Mouse (Mus musculus): ENCODE data around the gene Igfbp7. TPM values are rescaled to one million over a fixed set of nuclear protein-coding genes. Genes with fewer than 3 reads are reported as not detected.
A peak's percentile ranks its signal among the peaks of the same experiment; 100 is the strongest.

Igfbp7 gene
- polyA plus RNA-seq, 1 experiment from 2014 or later, result 80.4 TPM

DNA sequence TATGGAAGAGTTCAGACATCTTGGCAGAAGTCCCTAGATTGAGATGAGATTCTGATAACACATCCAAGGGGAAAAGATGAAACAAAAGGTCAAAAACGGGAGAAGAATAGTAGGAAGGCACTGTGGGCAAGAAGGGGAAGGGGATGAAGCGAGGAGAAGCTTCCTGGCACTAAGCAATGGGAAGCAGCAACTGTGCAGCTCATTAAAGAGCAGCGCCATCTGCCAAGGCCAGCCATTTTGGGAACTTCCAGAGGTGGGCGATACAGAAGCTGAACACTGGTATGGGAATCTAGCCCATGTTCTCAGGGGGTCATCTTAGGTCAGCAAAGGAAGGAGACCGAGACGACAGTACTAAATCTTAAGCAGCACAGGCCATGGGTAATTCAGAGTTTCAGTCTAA, 44.2 kb downstream of the Igfbp7 start:
- Histone ChIP-seq H3K4me2 (replicated peaks) (no peak overlapping the region), H3K4me3 (replicated peaks; ENCODE audit: low read length) (no peak overlapping the region), H3K36me3 (replicated peaks; ENCODE audit: control insufficient read depth, insufficient read depth) (no peaks in the 10 kb centered on the region), H3K9me3 (ENCODE audit: control insufficient read depth, low read length) (no peaks in the 10 kb centered on the region), H3K9ac (no peak overlapping the region), H3K27me3 (ENCODE audit: control insufficient read depth, insufficient read depth, low read length) (no peaks in the 10 kb centered on the region), H3K4me1 (replicated peaks; ENCODE audit: control insufficient read depth, insufficient read depth, low read length) (no peaks in the 10 kb centered on the region), H3K27ac (no peak overlapping the region)
- ATAC-seq (ENCODE audit: low FRiP score), result no peak
- WGBS, result 84% methylated on average over 6 of the region's 6 CpGs
- no peak for DNase-seq (ENCODE audit: low spot score)

DNA sequence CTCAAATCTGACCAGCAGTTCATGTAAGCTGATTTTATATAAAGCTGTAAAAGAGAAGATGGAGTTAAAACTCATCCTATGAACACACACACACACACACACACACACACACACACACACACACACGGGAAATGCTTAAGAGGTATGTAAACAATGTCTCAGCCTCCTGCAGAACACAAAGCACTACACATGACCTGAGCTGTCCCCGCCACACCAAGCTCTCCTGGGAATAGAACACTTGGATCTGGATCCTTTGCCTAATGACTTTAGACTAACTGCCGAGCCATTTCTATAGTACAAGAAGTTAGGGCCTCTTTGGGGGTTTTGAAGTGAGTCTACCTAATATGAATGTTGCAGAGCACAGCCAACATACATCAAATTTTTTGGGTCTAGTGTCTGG, 45.7 kb downstream of the Igfbp7 start:
- no peak for ATAC-seq (ENCODE audit: low FRiP score)
- WGBS, result 64% methylated on average over 3 of the region's 3 CpGs

DNA sequence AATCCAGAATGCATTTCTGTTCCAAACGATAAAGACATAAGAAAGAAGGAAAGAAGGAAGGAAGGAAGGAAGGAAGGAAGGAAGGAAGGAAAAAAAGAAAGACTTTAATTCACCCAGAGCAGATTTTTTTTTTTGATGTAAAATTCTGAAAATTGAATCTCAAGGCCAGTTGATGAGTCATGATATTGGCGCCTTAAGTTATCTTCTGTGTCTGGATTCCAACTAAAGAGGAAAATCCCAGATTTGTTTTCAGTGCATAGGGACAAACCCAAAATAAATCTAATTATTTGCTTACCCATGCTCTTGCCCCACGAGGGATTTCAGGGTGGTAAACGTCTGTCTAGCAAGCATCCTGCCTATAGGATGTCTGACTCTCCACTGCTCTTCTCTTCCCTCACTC, 46.8 kb downstream of the Igfbp7 start:
- Histone ChIP-seq H3K4me1 (replicated peaks; ENCODE audit: control insufficient read depth, insufficient read depth, low read length) (peaks cover 10% of the 10 kb centered on the region; the same call in 1 of the 2 replicates), H3K36me3 (replicated peaks; ENCODE audit: control insufficient read depth, insufficient read depth) (no peaks in the 10 kb centered on the region), H3K9me3 (ENCODE audit: control insufficient read depth, low read length) (no peaks in the 10 kb centered on the region), H3K4me3 (replicated peaks; ENCODE audit: low read length) (no peak overlapping the region), H3K4me2 (replicated peaks) (no peak overlapping the region), H3K27ac (no peak overlapping the region), H3K27me3 (ENCODE audit: control insufficient read depth, insufficient read depth, low read length) (no peaks in the 10 kb centered on the region), H3K9ac (no peak overlapping the region)
- ATAC-seq (ENCODE audit: low FRiP score), result no peak
- DNase-seq (ENCODE audit: low spot score), result no peak
- 75% methylated on average over 4 of the region's 4 CpGs for WGBS

More for the DNA sequence above, 45.7 kb downstream of the Igfbp7 start:
- Histone ChIP-seq H3K27me3 (ENCODE audit: control insufficient read depth, insufficient read depth, low read length) (no peaks in the 10 kb centered on the region), H3K4me1 (replicated peaks; ENCODE audit: control insufficient read depth, insufficient read depth, low read length) (peaks cover 10% of the 10 kb centered on the region; the same call in 1 of the 2 replicates), H3K4me3 (replicated peaks; ENCODE audit: low read length) (no peak overlapping the region), H3K9ac (no peak overlapping the region), H3K27ac (no peak overlapping the region), H3K9me3 (ENCODE audit: control insufficient read depth, low read length) (no peaks in the 10 kb centered on the region), H3K4me2 (replicated peaks) (no peak overlapping the region), H3K36me3 (replicated peaks; ENCODE audit: control insufficient read depth, insufficient read depth) (no peaks in the 10 kb centered on the region)
- no peak for DNase-seq (ENCODE audit: low spot score)

DNA sequence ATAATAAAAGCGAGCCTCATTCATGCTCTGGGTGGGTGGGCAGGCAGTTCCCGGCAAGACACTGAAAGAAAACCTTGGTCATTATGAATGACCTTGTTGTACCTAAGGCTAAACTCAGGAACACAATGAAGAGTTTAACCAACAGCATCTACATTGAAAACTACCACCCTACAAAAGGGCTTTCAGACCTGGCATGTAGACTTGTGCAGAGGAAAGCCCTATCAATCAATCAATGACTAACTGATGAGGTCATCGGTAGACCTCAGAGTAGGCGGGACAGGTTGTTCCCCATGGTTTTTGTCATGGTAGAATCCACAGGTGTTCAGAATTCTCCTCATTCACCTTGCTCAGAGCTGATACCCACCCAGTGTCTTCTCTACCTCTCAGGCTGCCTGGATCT, 47.9 kb downstream of the Igfbp7 start:
- Histone ChIP-seq H3K9me3 (ENCODE audit: control insufficient read depth, low read length) (no peaks in the 10 kb centered on the region), H3K9ac (no peak overlapping the region), H3K27me3 (ENCODE audit: control insufficient read depth, insufficient read depth, low read length) (no peaks in the 10 kb centered on the region), H3K4me3 (replicated peaks; ENCODE audit: low read length) (no peak overlapping the region), H3K27ac (no peak overlapping the region), H3K36me3 (replicated peaks; ENCODE audit: control insufficient read depth, insufficient read depth) (no peaks in the 10 kb centered on the region), H3K4me2 (replicated peaks) (no peak overlapping the region), H3K4me1 (replicated peaks; ENCODE audit: control insufficient read depth, insufficient read depth, low read length) (peaks cover 10% of the 10 kb centered on the region; the same call in 1 of the 2 replicates)
- WGBS, result 87% methylated on average over 4 of the region's 4 CpGs
- no peak for ATAC-seq (ENCODE audit: low FRiP score)
- no peak for DNase-seq (ENCODE audit: low spot score)

DNA sequence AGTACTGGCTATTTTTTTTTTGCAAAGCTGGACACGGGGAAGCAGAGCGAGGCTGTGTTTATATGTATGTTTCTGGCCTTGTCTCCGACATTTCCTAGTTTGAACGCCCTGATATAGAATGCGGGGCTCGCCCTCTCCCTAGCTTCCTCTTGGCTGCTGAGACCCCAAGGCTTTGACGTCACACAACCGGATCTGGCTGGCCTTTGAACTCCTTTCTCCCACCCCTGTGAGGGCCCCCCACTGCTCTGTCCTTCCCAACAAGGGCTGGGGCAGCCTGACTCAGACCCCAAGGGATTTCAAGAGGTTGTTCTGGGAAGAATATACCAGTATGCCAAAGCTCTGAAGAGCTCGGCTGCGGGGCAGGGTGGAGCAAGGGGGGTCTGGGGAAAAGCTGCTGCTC, 49.5 kb downstream of the Igfbp7 start:
- ATAC-seq (ENCODE audit: low FRiP score) (peak; percentile 37; the same call in 1 of the 2 replicates), DNase-seq (ENCODE audit: low spot score) (peak; percentile 45)
- peaks cover 10% of the 10 kb centered on the region; the same call in 1 of the 2 replicates for H3K4me1 ChIP-seq (replicated peaks; ENCODE audit: control insufficient read depth, insufficient read depth, low read length)
- H3K27ac ChIP-seq, result 0 out of 2 replicates have a peak overlapping the region, but pooled peaks have one; percentile 41
- H3K4me3 ChIP-seq (replicated peaks; ENCODE audit: low read length), result peak overlapping the region; percentile 26
- H3K9ac ChIP-seq, result peak overlapping the region; percentile 39
- H3K9me3 ChIP-seq (ENCODE audit: control insufficient read depth, low read length), result no peaks in the 10 kb centered on the region
- 4% methylated on average over 10 of the region's 10 CpGs for WGBS
- no peaks in the 10 kb centered on the region for H3K27me3 ChIP-seq (ENCODE audit: control insufficient read depth, insufficient read depth, low read length)
- no peaks in the 10 kb centered on the region for H3K36me3 ChIP-seq (replicated peaks; ENCODE audit: control insufficient read depth, insufficient read depth)
- peak overlapping the region; percentile 43 for H3K4me2 ChIP-seq (replicated peaks)

- peak; percentile 59; the same call in 1 of the 2 replicates for ATAC-seq (ENCODE audit: low FRiP score)
- Histone ChIP-seq H3K27me3 (ENCODE audit: control insufficient read depth, insufficient read depth, low read length) (no peaks in the 10 kb centered on the region), H3K9me3 (ENCODE audit: control insufficient read depth, low read length) (no peaks in the 10 kb centered on the region), H3K4me2 (replicated peaks) (peak overlapping the region; percentile 43), H3K4me1 (replicated peaks; ENCODE audit: control insufficient read depth, insufficient read depth, low read length) (peaks cover 10% of the 10 kb centered on the region; the same call in 1 of the 2 replicates), H3K9ac (peak overlapping the region; percentile 39), H3K4me3 (replicated peaks; ENCODE audit: low read length) (peak overlapping the region; percentile 26), H3K36me3 (replicated peaks; ENCODE audit: control insufficient read depth, insufficient read depth) (no peaks in the 10 kb centered on the region), H3K27ac (peak overlapping the region; percentile 3; the same call in 1 of the 2 replicates)
- no peak for DNase-seq (ENCODE audit: low spot score)
- WGBS, result 18% methylated on average over 22 of the region's 22 CpGs
Measured at GRCm38 (mm10) chr5:77357405-77358149, 50.3 kb downstream of the Igfbp7 start.

GRCm38 (mm10) chr5:77355307-77356265, 52.3 kb downstream of the Igfbp7 start:
- no peak for DNase-seq (ENCODE audit: low spot score)
- no peak overlapping the region for H3K4me2 ChIP-seq (replicated peaks)

GRCm38 (mm10) chr5:77354361-77354787, 53.5 kb downstream of the Igfbp7 start:
- 7% methylated on average over 16 of the region's 16 CpGs for WGBS
- peak overlapping the region; percentile 50 for H3K4me2 ChIP-seq (replicated peaks)
- H3K4me3 ChIP-seq (replicated peaks; ENCODE audit: low read length), result peak overlapping the region; percentile 11; the same call in 1 of the 2 replicates
- H3K36me3 ChIP-seq (replicated peaks; ENCODE audit: control insufficient read depth, insufficient read depth), result peaks cover 14% of the 10 kb centered on the region
- peak; percentile 76 for ATAC-seq (ENCODE audit: low FRiP score)
- no peak overlapping the region for H3K27ac ChIP-seq
- peaks cover 10% of the 10 kb centered on the region; the same call in 1 of the 2 replicates for H3K4me1 ChIP-seq (replicated peaks; ENCODE audit: control insufficient read depth, insufficient read depth, low read length)
- H3K9me3 ChIP-seq (ENCODE audit: control insufficient read depth, low read length), result no peaks in the 10 kb centered on the region
- DNase-seq (ENCODE audit: low spot score), result peak; percentile 93
- H3K9ac ChIP-seq, result no peak overlapping the region
- no peaks in the 10 kb centered on the region for H3K27me3 ChIP-seq (ENCODE audit: control insufficient read depth, insufficient read depth, low read length)

More at GRCm38 (mm10) chr5:77355307-77356265, 52.3 kb downstream of the Igfbp7 start:
- 80% methylated on average over 19 of the region's 19 CpGs for WGBS
- no peaks in the 10 kb centered on the region for H3K9me3 ChIP-seq (ENCODE audit: control insufficient read depth, low read length)
- H3K4me1 ChIP-seq (replicated peaks; ENCODE audit: control insufficient read depth, insufficient read depth, low read length), result peaks cover 10% of the 10 kb centered on the region; the same call in 1 of the 2 replicates
- no peak overlapping the region for H3K27ac ChIP-seq
- H3K27me3 ChIP-seq (ENCODE audit: control insufficient read depth, insufficient read depth, low read length), result no peaks in the 10 kb centered on the region
- no peak for ATAC-seq (ENCODE audit: low FRiP score)
- H3K36me3 ChIP-seq (replicated peaks; ENCODE audit: control insufficient read depth, insufficient read depth), result peaks cover 4% of the 10 kb centered on the region; the same call in 1 of the 2 replicates
- H3K4me3 ChIP-seq (replicated peaks; ENCODE audit: low read length), result no peak overlapping the region
- H3K9ac ChIP-seq, result no peak overlapping the region

GRCm38 (mm10) chr5:77351691-77352090, 56.1 kb downstream of the Igfbp7 start:
- Histone ChIP-seq H3K27ac (no peak overlapping the region), H3K27me3 (ENCODE audit: control insufficient read depth, insufficient read depth, low read length) (no peaks in the 10 kb centered on the region), H3K4me3 (replicated peaks; ENCODE audit: low read length) (no peak overlapping the region), H3K36me3 (replicated peaks; ENCODE audit: control insufficient read depth, insufficient read depth) (peaks cover 41% of the 10 kb centered on the region), H3K9ac (no peak overlapping the region), H3K4me2 (replicated peaks) (no peak overlapping the region), H3K9me3 (ENCODE audit: control insufficient read depth, low read length) (no peaks in the 10 kb centered on the region), H3K4me1 (replicated peaks; ENCODE audit: control insufficient read depth, insufficient read depth, low read length) (no peaks in the 10 kb centered on the region)
- ATAC-seq (ENCODE audit: low FRiP score) (no peak), DNase-seq (ENCODE audit: low spot score) (no peak)
- WGBS, result 77% methylated on average over 9 of the region's 9 CpGs

All from hindbrain, embryonic 14.5 days (tissue).